Mouse (Mus musculus): ENCODE data around the gene Selenoh. TPM values are rescaled to one million over a fixed set of nuclear protein-coding genes. Genes with fewer than 3 reads are reported as not detected.

Selenoh gene
- 31.5 TPM for polyA plus RNA-seq (2014; fragmentation: Illumina TruSeq; extraction: RNeasy Lipid Tissue Mini Kit (QIAGEN cat#74804))

GRCm38 (mm10) chr2:84670569-84670933, at the start of gene Selenoh:
Selenoh (minus strand) TSS chr2:84670770.

GRCm38 (mm10) chr2:84714811-84715561, 44.4 kb upstream of the Selenoh start, which contains the start of gene Zdhhc5:
Zdhhc5 (minus strand) TSS chr2:84715180.

GRCm38 (mm10) chr2:84679016-84679415, 8.4 kb upstream of the Selenoh start, which contains the start of gene Tmx2:
Tmx2 (minus strand) TSS chr2:84679140.

GRCm38 (mm10) chr2:84677968-84678880, 7.7 kb upstream of the Selenoh start, which contains the start of the genes Gm28635 and Med19:
Gm28635 (minus strand) TSS chr2:84678041.
Med19 (plus strand) TSS chr2:84678402.

GRCm38 (mm10) chr2:84658806-84659205, 11.8 kb downstream of the Selenoh start, which contains the start of gene Btbd18:
Btbd18 (plus strand) TSS chr2:84659079.

GRCm38 (mm10) chr2:84650464-84651195, 19.9 kb downstream of the Selenoh start, which contains the start of gene Ctnnd1:
Ctnnd1 (minus strand) TSS chr2:84650765.

Other genes with a start within 250 kb of the Selenoh start
- gene Calcrl, start 245.4 kb downstream of the Selenoh start, polyA plus RNA-seq (2014; fragmentation: Illumina TruSeq; extraction: RNeasy Lipid Tissue Mini Kit (QIAGEN cat#74804)) = 92.7 TPM
- gene Tfpi, start 194.0 kb downstream of the Selenoh start, polyA plus RNA-seq (2014; fragmentation: Illumina TruSeq; extraction: RNeasy Lipid Tissue Mini Kit (QIAGEN cat#74804)) = 228 TPM
- 362 TPM for gene Ctnnd1, start 20.0 kb downstream of the Selenoh start, polyA plus RNA-seq (2014; fragmentation: Illumina TruSeq; extraction: RNeasy Lipid Tissue Mini Kit (QIAGEN cat#74804))
- gene Btbd18, start 11.7 kb downstream of the Selenoh start, polyA plus RNA-seq (2014; fragmentation: Illumina TruSeq; extraction: RNeasy Lipid Tissue Mini Kit (QIAGEN cat#74804)) = not detected
- not detected for gene Gm28635, start 7.3 kb upstream of the Selenoh start, polyA plus RNA-seq (2014; fragmentation: Illumina TruSeq; extraction: RNeasy Lipid Tissue Mini Kit (QIAGEN cat#74804))
- gene Med19, start 7.6 kb upstream of the Selenoh start, polyA plus RNA-seq (2014; fragmentation: Illumina TruSeq; extraction: RNeasy Lipid Tissue Mini Kit (QIAGEN cat#74804)) = 89.1 TPM
- 118 TPM for gene Tmx2, start 8.4 kb upstream of the Selenoh start, polyA plus RNA-seq (2014; fragmentation: Illumina TruSeq; extraction: RNeasy Lipid Tissue Mini Kit (QIAGEN cat#74804))
- gene Zdhhc5, start 44.4 kb upstream of the Selenoh start, polyA plus RNA-seq (2014; fragmentation: Illumina TruSeq; extraction: RNeasy Lipid Tissue Mini Kit (QIAGEN cat#74804)) = 74.2 TPM
- gene Clp1, start 56.6 kb upstream of the Selenoh start, polyA plus RNA-seq (2014; fragmentation: Illumina TruSeq; extraction: RNeasy Lipid Tissue Mini Kit (QIAGEN cat#74804)) = 24.7 TPM
- gene Ypel4, start 63.3 kb upstream of the Selenoh start, polyA plus RNA-seq (2014; fragmentation: Illumina TruSeq; extraction: RNeasy Lipid Tissue Mini Kit (QIAGEN cat#74804)) = 1.1 TPM
- not detected for gene Gm19426, start 72.9 kb upstream of the Selenoh start, polyA plus RNA-seq (2014; fragmentation: Illumina TruSeq; extraction: RNeasy Lipid Tissue Mini Kit (QIAGEN cat#74804))
- 45.8 TPM for gene Serping1, start 104.7 kb upstream of the Selenoh start, polyA plus RNA-seq (2014; fragmentation: Illumina TruSeq; extraction: RNeasy Lipid Tissue Mini Kit (QIAGEN cat#74804))
- gene Ube2l6, start 128.1 kb upstream of the Selenoh start, polyA plus RNA-seq (2014; fragmentation: Illumina TruSeq; extraction: RNeasy Lipid Tissue Mini Kit (QIAGEN cat#74804)) = 25.2 TPM
- gene Smtnl1, start 151.9 kb upstream of the Selenoh start, polyA plus RNA-seq (2014; fragmentation: Illumina TruSeq; extraction: RNeasy Lipid Tissue Mini Kit (QIAGEN cat#74804)) = not detected
- gene Timm10, start 156.2 kb upstream of the Selenoh start, polyA plus RNA-seq (2014; fragmentation: Illumina TruSeq; extraction: RNeasy Lipid Tissue Mini Kit (QIAGEN cat#74804)) = 2.7 TPM
- gene Slc43a1, start 168.1 kb upstream of the Selenoh start, polyA plus RNA-seq (2014; fragmentation: Illumina TruSeq; extraction: RNeasy Lipid Tissue Mini Kit (QIAGEN cat#74804)) = 2.0 TPM
- gene Rtn4rl2, start 215.9 kb upstream of the Selenoh start, polyA plus RNA-seq (2014; fragmentation: Illumina TruSeq; extraction: RNeasy Lipid Tissue Mini Kit (QIAGEN cat#74804)) = not detected